Mouse (Mus musculus): ENCODE results near the gene Psg17.
A peak's percentile ranks its signal among the peaks of the same experiment; 100 is the strongest.
"Not testable (repeated sequence)": the region's sequence is repeated elsewhere in the genome, so short reads cannot be mapped to it uniquely, and the experiment has no call there.

Gene Psg17

DNA sequence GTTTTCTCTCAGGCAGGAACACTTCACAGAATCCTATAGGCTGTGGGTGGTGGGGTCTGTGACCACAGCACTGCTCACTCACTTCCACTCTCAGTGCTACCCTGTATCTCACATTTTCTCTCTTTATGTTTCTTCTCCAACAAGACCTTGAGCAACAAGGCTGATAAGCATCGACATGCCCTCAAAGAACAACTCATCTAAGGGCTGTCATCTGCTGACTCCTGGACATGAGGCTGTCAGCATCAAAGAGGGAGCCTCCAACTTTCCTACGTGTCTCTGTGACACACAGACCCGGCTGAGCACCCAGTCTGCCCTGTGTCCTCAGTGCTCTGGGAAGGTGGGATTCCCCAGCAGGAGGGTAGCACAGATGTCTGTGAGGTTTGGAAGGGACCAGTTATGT is at the start of gene Psg17:
Psg17 (minus strand) TSS at position 101 of the 400 bp plus-strand sequence.
- DNase-seq (ENCODE audit: low spot score in 2 of 2) = no peak

DNA sequence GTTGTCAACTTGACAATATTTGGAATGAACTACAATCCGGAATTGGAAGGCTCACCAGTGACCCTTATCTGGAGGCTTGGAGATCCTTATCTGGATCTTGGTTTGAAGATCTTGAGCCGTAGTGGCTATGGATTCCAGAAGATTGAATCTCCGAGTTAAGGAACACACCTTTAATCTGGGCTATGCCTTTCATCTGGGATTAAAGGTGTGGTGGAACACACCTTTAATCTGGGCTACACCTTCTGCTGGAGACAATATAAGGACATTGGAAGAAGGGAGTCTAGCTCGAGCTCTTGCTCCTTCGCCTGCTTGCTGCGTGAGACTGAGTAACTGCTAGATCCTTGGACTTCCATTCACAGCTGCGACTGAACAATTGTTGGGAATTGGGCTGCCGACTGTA is 49.6 kb upstream of the Psg17 start, which contains the start of gene Pglyrp1:
Pglyrp1 (plus strand) TSS at position 301 of the 400 bp plus-strand sequence.
- DNase-seq (ENCODE audit: low spot score in 2 of 2) = not testable (repeated sequence)

DNA sequence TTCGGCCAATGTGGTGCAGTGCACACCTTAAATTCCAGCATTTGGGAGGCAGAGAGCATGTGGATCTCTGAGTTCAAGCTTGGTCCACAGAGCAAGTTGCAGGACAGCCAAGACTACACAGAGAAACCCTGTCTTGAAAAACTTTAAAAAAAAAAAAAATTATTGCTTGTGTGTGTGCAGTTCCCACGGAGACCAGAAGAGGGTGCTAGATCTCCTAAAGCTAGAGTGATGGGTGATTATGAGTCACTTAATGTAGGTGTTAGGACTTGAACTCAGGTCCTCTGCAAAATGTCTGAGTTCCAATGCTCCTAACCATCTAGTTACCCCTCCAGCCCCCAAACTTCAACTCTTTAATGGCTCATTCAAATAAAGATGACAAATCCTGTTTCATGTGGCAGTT is 47.1 kb upstream of the Psg17 start:
- DNase-seq (ENCODE audit: low spot score in 2 of 2) = no peak

DNA sequence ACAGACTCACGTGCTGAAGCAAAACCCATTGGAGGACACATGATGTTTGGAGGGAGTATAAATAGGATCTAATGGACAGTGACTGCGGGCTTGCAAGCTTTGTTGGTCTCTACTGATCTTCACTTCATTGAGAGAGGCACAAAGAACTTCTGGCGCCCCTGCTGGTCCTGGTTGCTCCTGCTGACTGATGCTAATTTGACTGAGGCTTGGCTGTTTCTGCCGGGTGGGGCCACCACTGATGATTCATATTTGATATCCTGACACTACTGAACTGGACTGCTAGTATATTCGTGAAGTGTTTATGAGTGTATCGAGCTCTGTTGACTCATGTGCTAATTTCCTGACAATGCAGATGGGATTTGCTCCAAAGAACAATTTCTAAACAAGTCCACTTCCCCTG is 41.4 kb upstream of the Psg17 start:
- no peak for DNase-seq (ENCODE audit: low spot score in 2 of 2)

DNA sequence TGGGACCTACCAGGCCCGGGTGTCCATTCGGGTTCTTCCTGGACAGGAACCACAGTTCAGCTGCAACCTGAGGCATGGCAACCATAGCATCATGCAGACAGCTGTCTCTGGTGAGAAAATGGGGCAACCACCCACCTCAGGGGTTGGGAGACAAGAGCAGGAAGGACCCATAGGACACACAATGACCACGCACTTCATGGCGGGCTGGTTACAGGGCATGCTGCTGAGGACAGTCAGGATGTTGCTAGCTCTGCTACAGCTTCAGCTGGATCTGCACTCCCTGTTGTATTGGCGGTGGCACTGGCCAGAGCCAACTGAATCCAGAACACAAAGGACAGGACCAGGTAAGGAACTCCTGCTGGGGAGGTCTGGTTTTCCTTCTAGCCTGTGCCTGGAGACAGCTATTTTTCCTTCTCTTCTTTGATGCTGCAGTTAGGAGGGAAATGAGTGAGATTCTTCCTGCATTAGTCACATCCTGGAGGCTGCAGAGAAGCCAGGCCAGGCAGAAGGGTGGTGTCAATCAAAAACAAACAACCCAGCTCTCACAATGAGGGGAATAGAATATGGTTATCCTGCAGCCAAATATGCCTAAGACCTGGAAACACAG is 37.0 kb upstream of the Psg17 start:
- DNase-seq (ENCODE audit: low spot score in 2 of 2) = no peak

DNA sequence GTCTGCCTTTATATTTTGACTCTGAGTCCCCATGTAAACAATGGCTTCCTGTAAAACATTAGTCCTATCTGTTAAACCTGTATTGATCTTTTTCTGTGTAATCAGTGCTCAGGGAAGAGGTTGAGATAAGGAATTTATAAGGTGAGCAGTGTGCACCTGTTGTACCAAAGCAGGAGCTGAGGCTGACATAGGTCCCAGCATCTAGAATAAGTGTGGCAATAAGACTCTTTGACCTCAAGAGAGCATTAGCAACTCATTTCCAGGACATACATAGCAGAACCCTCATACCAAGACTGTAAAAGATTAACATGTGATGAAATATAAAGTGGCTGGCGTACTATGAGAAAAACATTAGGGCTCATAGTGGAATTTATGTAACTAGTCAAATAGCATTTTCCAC is 27.0 kb upstream of the Psg17 start:
- no peak for DNase-seq (ENCODE audit: low spot score in 2 of 2)

DNA sequence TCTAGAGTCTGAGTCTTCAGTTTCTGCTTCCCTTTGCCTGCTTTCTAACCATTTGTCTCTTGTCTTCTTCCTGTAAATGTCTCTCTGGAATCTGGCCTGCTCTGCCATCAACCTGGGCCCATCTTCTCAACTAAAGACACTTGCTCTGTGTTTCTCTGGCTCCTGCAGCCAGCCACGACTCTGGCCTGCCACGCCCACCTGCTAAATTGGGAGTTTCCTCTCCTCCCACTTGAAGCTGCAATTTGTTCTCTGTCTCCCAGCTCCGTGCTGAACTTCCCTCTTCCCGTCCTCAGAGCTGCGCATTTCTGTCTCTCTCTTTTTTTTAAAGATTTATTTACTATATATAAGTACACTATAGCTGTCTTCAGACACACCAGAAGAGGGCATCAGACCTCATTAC is 23.4 kb upstream of the Psg17 start:
- no peak for DNase-seq (ENCODE audit: low spot score in 2 of 2)

DNA sequence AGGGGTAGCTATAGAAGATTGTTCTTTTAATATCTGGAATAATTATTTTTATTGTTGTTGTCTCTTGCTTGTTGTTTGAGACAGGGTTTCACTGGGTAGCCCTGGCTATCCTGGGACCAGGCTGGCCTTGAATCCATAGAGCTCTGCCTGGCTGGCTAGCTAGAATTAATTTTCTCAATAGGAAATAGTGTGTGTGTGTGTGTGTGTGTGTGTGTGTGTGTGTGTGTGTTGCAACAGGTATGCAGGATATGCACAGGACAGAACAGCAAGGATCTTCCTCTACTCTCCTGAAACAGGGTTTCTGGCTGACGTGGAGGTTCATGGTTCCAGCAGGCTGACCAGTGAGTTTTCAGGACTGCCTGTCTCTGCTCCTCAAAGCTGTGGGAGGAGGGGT is 19.8 kb upstream of the Psg17 start:
- no peak for DNase-seq (ENCODE audit: low spot score in 2 of 2)

DNA sequence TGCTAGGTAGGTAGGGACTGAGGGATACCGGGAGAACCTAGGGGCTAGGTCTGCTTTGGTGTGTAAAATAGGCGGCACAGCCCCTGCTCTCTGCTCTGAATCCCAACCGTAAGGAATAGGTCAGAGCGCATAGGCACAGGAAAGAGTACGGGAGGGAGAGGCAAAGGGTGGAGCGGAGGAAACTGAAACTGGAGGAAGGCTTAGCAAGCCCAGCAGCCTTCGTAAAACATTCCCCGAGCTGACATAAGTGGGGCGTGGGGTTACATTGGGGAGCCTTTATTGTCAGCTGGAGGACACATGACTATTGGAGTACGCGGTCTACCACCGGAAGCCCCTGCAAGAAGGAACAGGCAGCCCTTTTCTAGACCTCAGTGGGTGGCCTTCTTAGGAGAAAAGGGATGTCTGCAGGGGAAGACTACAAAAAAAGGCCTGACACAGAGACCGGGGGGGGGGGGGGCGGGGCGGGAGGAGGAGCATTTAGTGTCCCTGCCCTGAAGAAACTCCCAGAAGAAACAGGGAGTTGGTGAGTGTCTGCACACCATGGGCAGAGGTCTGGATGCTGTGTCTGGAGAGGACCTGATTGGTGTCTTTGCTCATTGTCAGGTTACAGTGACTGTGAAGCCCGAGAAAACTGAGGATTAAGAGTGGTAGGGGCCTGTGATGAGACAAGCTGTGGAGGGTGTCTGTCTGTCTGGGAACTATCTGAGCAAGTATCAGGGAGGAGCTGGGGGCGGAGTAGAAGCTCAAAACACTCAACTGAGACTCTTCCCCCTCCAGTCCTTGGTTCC is 19.2 kb upstream of the Psg17 start:
- peak; percentile 32 to 37 for DNase-seq (ENCODE audit: low spot score in 2 of 2)

DNA sequence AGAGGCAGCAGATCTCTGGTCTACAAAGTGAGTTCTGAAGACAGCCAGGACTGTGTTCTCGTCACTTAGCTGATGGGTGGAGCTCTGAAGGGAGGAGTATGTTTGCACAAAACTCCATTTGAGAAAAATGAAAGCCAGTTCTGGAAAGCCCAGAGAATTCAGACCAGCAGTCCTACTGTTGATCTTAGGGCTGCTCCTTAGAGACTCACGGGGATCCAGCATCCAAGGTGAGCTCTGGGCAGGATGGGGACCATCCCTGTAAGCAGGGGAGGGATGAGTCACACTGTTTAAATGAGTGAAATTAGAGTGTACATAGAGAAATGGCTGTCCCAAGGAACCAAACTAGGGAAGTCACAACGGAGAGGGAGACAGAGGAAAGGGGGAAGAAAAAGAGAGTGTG is 18.5 kb upstream of the Psg17 start, which contains the start of gene Mill2:
Mill2 (plus strand) TSS at position 102 of the 400 bp plus-strand sequence.
- no peak for DNase-seq (ENCODE audit: low spot score in 2 of 2)

DNA sequence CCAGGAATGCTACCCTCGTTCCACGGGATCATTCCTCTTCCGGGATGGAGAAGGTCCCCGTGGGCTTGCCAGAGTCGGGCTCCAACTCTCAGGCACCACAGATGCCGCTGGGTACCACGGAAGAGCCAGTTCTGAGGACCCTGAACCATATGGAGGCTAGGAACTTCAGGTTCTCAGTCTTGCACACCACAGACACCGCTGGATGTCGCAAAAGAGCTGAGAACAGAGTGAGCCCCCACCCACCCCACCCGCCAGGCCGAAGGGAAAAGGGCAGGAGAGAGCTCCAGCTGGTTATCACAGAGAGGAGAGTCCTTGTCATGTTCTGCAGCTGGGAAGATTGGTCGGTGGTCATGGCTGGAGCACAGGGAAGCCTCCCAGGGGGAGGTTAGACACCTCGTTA is 10.9 kb upstream of the Psg17 start:
- no peak for DNase-seq (ENCODE audit: low spot score in 2 of 2)

DNA sequence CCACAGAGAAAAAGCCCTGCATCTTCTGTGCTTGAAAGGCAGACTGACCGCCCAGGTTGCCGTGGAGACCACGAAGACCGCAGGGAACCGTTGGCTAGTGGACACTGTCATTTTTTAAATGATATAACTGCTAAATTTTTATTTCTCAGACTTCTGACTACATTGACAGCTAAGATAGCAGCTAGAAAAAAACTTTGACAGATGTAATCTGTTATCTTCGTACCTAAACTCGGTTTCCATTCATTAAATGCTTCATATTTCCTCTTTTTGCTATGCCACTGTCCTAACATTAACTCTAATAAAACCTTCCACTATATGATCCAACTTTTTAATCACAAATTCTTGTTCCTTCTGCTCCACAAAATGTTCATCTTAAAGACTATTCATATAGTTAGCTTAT is 8.1 kb upstream of the Psg17 start:
- DNase-seq (ENCODE audit: low spot score in 2 of 2) = no peak

DNA sequence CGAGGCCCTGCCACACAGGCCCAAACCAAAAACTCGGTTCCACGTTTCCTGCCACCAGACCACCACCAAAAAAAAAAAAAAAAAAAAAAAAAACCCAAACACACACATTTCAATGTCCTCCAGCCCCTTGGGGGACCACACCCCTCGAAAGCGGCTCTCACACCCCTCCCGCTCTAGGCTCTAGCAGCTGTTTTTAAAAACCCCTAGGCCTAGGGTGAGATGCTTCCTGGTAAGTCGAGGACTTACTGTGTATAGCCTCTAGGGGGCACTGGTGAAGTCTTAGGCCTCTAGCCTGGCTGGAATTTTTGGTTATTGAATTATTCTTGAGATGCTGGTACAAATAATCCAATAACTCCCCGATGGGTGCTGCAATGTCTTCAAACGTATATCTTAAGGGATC is 7.2 kb upstream of the Psg17 start:
- DNase-seq (ENCODE audit: low spot score in 2 of 2) = no peak

DNA sequence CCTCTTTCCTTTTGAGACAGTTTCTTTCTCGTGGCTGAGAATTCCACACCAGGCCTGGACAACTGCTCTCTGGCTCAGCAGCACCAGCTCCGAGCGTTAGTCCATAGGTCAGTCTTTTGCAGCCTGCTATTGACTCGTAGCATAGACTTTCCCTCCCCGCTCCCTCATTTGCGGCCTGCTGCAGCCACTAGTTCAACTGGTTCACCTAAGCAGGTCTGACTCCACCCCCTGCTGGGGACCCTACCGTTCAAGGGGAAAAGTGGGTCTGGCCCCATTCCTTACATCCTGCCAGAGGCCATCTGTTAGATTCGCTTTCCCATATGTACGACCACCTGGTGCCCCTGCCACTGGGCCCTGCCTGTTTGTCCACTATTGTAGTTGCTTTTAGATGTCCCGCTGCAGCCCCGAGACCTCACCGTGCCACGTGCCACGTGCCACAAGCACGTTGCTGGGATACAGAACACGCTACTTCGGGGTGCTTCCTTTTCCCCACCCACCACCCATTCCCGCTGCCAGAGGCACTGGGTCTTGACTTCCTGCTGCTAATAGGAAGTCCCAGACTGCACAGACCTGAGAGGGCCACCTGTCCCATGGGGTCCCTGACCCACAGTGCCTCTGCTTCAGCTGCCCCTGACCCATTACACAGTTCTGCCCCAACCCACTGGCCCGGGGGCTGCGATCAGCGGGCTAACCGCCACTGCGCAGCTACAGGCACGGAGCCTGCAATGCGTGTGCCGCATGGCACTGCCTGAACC is 6.6 kb upstream of the Psg17 start:
- DNase-seq (ENCODE audit: low spot score in 2 of 2) = no peak

DNA sequence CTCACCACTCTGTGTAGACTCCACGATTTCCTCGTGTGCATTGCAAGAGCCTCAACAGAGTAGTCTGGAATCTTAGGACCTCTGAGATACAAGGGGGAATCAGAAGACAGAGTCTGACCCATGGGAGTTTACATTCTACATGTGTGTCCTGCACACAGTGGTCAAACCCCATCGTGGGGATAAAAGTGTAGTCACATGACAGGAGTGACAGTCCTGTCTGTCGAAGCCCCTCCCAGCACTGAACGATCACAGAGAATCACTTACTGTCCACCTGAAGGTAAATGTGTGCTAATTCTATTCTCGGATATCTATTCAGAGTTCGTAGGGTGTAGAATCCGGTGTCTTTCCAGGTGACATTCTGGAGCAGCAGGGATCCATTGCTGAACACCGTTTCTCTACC is 3.1 kb downstream of the Psg17 start:
- DNase-seq (ENCODE audit: low spot score in 2 of 2) = no peak

DNA sequence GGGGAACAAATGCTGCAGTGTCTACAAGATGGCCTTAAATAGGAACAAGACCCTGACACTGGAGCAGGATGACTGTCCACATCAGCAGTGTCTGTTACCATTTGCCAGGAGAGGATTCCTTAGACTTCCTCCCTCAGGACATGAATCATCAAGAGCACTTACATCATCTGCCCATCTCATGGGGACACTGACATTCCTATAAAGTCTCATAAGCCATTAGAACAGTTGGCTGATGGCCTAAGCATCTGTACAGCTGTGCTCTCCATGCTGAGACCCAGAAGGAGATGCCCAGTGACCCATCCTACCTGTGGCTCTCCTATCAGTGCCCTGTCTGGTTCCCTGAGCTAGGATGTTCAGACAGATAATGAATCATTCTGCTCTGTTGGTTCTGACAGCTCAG is 17.9 kb downstream of the Psg17 start:
- no peak for DNase-seq (ENCODE audit: low spot score in 2 of 2)

DNA sequence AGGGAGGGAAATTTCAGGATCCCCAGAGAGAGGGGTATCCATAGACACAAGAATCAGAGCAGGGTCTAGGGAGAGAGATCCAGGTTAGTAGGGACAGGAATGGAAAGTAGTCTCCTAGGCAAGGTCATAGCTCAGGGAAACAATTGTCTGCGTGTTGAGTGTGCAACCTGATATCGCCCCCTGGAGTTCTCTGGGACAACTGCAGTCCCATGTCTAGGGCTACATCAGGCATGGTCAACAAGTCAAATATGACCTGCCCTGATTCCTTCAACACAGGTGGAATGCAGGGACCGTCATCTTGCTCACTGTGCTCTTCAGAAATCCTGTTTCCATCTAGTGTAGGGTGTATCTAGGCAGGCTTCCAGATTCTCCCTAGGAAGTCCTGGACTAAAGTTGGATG is 22.3 kb downstream of the Psg17 start:
- no peak for DNase-seq (ENCODE audit: low spot score in 2 of 2)

DNA sequence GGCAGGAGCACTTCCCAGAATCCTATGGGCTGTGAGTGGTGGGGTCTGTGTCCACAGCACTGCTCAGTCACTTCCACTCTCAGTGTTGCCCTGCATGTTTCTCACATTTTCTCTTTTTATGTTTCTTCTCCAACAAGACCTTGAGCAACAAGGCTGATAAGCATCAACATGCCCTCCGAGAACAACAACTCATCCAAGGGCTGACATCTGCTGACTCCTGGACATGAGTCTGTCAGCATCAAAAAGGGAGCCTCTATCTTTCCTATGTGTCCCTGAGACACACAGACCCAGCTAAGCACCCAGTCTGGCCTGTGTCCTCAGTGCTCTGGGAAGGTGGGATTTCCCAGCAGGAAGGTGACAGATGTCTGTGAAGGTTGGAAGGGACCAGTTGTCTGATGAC is 23.0 kb downstream of the Psg17 start, which contains the start of gene Psg19:
Psg19 (minus strand) TSS at position 101 of the 400 bp plus-strand sequence.
- no peak for DNase-seq (ENCODE audit: low spot score in 2 of 2)

DNA sequence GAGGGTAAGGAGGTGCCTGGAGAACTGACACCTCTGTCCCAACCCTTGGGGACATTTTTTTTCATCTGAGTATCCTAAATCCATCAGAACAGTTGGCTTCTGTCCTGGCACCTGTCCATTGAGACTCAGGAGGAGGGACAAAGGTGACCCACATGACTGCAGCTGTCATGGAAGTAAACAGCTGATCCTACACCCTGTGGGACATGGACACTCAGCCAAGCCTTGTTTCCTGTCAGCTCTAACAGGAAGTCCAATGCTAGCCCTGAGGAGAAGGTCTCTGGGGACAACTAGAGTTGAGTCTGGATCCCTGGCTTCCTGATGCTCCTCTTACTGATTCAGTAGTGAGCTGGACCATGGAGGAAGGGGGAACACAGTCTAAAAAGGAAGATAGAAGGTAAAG is 30.7 kb downstream of the Psg17 start:
- DNase-seq (ENCODE audit: low spot score in 2 of 2) = not testable (repeated sequence)

DNA sequence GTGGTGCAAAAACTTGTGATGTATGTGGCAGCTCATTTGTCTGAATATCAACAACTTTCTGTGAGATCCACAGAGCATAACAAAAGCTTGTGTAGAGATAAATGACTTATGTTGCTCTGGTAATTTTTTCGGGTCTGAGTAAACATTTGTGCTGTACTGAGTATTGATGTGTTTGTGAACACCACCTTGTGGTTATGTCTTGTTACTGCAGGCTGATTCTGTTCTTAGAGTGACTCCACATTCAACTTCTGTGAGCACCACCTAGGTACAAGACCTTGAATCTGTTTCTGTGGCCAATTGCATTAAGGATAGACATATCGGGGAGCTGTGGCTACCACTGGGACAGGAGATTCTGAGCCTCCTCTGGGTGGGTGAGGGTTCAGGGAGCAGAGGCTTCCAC is 40.1 kb downstream of the Psg17 start:
- not testable (repeated sequence) for DNase-seq (ENCODE audit: low spot score in 2 of 2)

DNA sequence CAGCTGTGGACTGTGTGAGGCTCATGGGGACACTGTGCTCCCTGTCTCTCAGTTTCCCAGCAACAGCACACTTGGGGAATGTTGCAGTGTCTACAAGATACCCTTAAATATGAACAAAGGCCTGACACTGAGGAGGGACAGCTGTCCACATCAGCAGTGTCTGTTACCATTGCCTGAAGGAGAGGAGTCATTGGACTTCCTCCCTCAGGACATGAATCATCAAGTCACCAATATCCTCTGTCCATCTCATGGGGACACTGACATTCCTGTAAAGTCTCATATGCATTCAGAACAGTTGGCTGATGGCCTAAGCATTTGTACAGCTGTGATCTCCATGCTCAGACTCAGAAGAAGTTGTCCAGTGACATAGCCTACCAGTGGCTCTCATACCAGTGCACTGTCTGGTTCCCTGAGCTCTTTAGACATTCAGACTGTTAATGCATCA is 42.0 kb downstream of the Psg17 start:
- no peak for DNase-seq (ENCODE audit: low spot score in 2 of 2)
